Mouse (Mus musculus): ENCODE measurements around the gene Orc4. TPM values are rescaled to one million over a fixed set of nuclear protein-coding genes. Genes with fewer than 3 reads are reported as not detected.
A peak's percentile ranks its signal among the peaks of the same experiment; 100 is the strongest.

Orc4 gene
- polyA plus RNA-seq (2014; fragmentation: Nextera tagmentation; extraction: Ambion mirVana) = 141 and 146 TPM in 2 replicates

DNA sequence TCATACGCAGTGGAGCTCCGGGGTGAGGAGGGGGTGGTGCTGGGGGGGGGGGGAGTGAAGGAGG lies at the start of gene Orc4:
Gene Orc4 (minus strand): TSS at position 26 of the 64 bp plus-strand sequence.
- Histone ChIP-seq H3K36me3 (ENCODE audit: control insufficient read depth, insufficient read depth, low read length) (no peaks in the 10 kb centered on the region), H3K9ac (ENCODE audit: low read length) (peak within 1 kb of the TSS; percentile 96), H3K4me2 (ENCODE audit: low read depth, severe bottlenecking) (peak within 1 kb of the TSS; percentile 56), H3K9me3 (ENCODE audit: control insufficient read depth, low read length) (no peaks in the 10 kb centered on the region), H3K27me3 (ENCODE audit: control insufficient read depth, insufficient read depth, low read length) (no peaks in the 10 kb centered on the region), H3K27ac (replicated peaks; ENCODE audit: low read depth, low read length) (peak within 1 kb of the TSS; percentile 81), H3K4me1 (ENCODE audit: control insufficient read depth, insufficient read depth, low read length) (no peaks in the 10 kb centered on the region), H3K4me3 (ENCODE audit: low read depth, low read length) (peak within 1 kb of the TSS; percentile 81)
- DNase-seq (ENCODE audit: low spot score) = no peak
- WGBS = 0% methylated on average over 2 of the region's 2 CpGs
- ATAC-seq (ENCODE audit: insufficient number of reproducible peaks, low FRiP score, low TSS enrichment, low read depth) = no peak; the same call in 1 of the 2 replicates

DNA sequence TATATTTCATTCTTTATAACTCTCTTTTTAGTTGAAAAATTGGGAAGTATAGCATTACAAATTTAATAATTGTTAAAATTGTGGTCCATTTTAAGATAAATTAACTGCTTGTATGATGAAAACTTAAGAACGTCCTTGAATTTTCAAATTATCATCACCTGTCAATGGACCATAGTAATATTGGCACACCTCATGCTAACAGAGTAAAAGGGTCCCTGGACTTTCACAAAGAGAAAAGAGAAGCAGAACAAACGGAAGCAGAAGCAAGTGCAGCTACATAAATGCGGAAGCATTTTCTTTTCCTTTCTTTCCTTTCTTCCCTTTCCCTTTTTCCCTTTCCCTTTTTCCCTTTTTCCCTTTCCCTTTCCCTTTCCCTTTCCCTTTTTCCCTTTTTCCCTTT lies 40.2 kb upstream of the Orc4 start:
- H3K4me2 ChIP-seq (ENCODE audit: low read depth, severe bottlenecking) = no peak overlapping the region
- H3K27ac ChIP-seq (replicated peaks; ENCODE audit: low read depth, low read length) = no peak overlapping the region
- no peak overlapping the region for H3K9ac ChIP-seq (ENCODE audit: low read length)
- H3K27me3 ChIP-seq (ENCODE audit: control insufficient read depth, insufficient read depth, low read length) = no peaks in the 10 kb centered on the region
- ATAC-seq (ENCODE audit: insufficient number of reproducible peaks, low FRiP score, low TSS enrichment, low read depth) = no peak
- no peaks in the 10 kb centered on the region for H3K36me3 ChIP-seq (ENCODE audit: control insufficient read depth, insufficient read depth, low read length)
- no peaks in the 10 kb centered on the region for H3K4me1 ChIP-seq (ENCODE audit: control insufficient read depth, insufficient read depth, low read length)
- DNase-seq (ENCODE audit: low spot score) = no peak
- H3K4me3 ChIP-seq (ENCODE audit: low read depth, low read length) = no peak overlapping the region
- 85% methylated on average over 3 of the region's 3 CpGs for WGBS
- no peaks in the 10 kb centered on the region for H3K9me3 ChIP-seq (ENCODE audit: control insufficient read depth, low read length)

DNA sequence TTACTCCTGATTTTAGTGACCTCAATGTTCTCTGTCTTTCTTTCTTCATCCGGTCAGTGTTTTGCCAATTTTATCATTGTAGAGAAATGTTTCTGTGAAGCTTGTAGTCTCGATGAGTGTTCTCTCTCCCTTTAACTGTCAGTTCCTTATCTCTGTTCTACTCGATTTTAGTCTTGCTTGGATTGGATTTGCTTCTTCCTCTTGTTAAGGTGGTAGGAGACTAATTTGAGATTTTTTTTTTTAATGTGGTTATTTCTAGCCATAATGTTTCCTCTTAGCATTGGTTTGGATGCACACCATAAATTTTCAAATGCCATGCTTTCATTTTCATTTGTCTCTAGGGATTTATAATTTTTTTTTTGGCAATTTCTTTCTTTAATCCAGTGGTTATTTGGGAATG lies 28.8 kb upstream of the Orc4 start:
- no peak for DNase-seq (ENCODE audit: low spot score)
- H3K4me3 ChIP-seq (ENCODE audit: low read depth, low read length) = no peak overlapping the region

DNA sequence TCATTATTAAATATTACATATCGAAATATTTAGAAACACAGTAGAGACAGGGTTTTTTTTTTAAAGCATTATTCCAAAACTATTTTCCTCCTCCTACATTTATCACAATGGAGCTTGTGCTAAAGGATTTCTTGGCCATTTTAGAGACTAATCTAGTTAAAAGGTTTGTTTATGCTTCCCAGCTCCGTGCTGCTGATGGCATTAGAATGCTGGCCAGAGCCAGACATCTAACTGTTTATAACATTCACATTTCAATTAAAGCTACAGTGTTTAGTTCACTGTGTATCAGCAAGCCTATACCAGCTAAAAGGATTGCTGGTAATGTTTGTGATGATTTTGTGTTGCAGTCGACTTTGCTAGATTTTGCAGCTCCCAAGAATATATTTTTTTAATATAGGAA lies 6.5 kb upstream of the Orc4 start:
- no peaks in the 10 kb centered on the region for H3K9me3 ChIP-seq (ENCODE audit: control insufficient read depth, low read length)
- no peak overlapping the region for H3K4me2 ChIP-seq (ENCODE audit: low read depth, severe bottlenecking)
- no peak overlapping the region for H3K27ac ChIP-seq (replicated peaks; ENCODE audit: low read depth, low read length)
- no peaks in the 10 kb centered on the region for H3K36me3 ChIP-seq (ENCODE audit: control insufficient read depth, insufficient read depth, low read length)
- no peak for ATAC-seq (ENCODE audit: insufficient number of reproducible peaks, low FRiP score, low TSS enrichment, low read depth)
- 65% methylated on average over 3 of the region's 3 CpGs for WGBS
- no peak overlapping the region for H3K9ac ChIP-seq (ENCODE audit: low read length)
- H3K4me3 ChIP-seq (ENCODE audit: low read depth, low read length) = no peak overlapping the region
- no peaks in the 10 kb centered on the region for H3K4me1 ChIP-seq (ENCODE audit: control insufficient read depth, insufficient read depth, low read length)
- no peaks in the 10 kb centered on the region for H3K27me3 ChIP-seq (ENCODE audit: control insufficient read depth, insufficient read depth, low read length)
- DNase-seq (ENCODE audit: low spot score) = no peak

More for the DNA sequence above, 28.8 kb upstream of the Orc4 start:
- Histone ChIP-seq H3K4me1 (ENCODE audit: control insufficient read depth, insufficient read depth, low read length) (no peaks in the 10 kb centered on the region), H3K27ac (replicated peaks; ENCODE audit: low read depth, low read length) (no peak overlapping the region), H3K9me3 (ENCODE audit: control insufficient read depth, low read length) (no peaks in the 10 kb centered on the region), H3K36me3 (ENCODE audit: control insufficient read depth, insufficient read depth, low read length) (no peaks in the 10 kb centered on the region), H3K27me3 (ENCODE audit: control insufficient read depth, insufficient read depth, low read length) (no peaks in the 10 kb centered on the region), H3K4me2 (ENCODE audit: low read depth, severe bottlenecking) (no peak overlapping the region), H3K9ac (ENCODE audit: low read length) (no peak overlapping the region)
- no peak for ATAC-seq (ENCODE audit: insufficient number of reproducible peaks, low FRiP score, low TSS enrichment, low read depth)
- 85% methylated on average over 3 of the region's 3 CpGs for WGBS

DNA sequence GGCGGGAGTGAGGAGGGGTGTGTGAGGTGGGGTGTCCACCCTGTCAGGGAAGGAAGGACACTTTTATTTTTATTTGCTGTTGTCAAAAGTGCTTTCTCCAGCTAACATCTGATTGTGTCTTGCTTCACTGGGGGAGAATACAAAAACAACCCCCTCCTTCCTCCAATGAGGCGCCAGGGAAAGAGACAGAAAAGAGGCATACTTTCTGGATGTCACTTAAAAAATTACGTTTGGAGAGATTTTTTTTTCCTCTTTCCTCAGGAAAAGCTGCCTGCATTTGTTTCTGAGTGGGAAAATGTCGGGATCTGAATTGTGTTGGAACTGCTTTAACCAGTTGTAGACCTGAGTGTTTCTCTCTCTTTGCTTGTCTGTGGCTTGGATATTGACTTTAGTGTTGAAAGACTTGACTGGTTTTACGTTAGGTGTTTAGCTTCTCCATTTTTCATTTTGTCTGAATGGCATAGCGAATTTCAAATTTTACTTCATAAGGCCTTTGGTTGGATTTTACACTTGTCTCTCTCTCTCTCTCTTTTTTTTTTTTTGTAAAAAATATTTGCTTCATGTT lies 321 bp upstream of the Orc4 start:
- no peaks in the 10 kb centered on the region for H3K27me3 ChIP-seq (ENCODE audit: control insufficient read depth, insufficient read depth, low read length)
- DNase-seq (ENCODE audit: low spot score) = no peak
- ATAC-seq (ENCODE audit: insufficient number of reproducible peaks, low FRiP score, low TSS enrichment, low read depth) = no peak
- H3K4me1 ChIP-seq (ENCODE audit: control insufficient read depth, insufficient read depth, low read length) = no peaks in the 10 kb centered on the region
- peak overlapping the region; percentile 82 for H3K9ac ChIP-seq (ENCODE audit: low read length)
- no peaks in the 10 kb centered on the region for H3K36me3 ChIP-seq (ENCODE audit: control insufficient read depth, insufficient read depth, low read length)
- H3K4me3 ChIP-seq (ENCODE audit: low read depth, low read length) = peak overlapping the region; percentile 81
- no peaks in the 10 kb centered on the region for H3K9me3 ChIP-seq (ENCODE audit: control insufficient read depth, low read length)
- WGBS = 8% methylated on average over 6 of the region's 6 CpGs
- H3K27ac ChIP-seq (replicated peaks; ENCODE audit: low read depth, low read length) = peak overlapping the region; percentile 81
- peak overlapping the region; percentile 56 for H3K4me2 ChIP-seq (ENCODE audit: low read depth, severe bottlenecking)

DNA sequence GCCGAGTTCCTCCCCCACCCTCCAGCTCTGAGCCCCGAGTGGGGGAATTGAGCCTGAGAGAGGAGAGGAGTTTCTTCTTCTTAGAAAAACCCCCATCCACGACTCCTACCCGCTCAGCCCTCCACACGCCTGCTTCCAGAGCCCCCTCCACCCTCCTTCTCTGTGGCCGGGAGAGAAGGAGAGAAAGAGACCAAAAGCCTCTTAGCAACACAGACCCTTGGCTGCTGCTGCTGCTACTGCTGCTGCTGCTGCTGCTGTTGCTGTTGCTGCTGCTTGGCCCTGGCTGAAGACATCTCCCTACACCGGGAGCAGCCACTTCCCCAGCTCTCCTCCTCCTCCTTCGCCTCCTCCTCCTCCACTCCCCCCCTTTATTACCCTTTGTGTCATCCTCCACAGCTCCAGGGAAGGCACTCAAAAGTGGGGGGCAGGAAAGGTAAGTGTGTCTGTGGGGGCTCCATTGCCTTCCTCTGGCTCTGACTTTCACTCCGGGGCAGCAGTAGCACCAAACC lies 280 bp downstream of the Orc4 start:
- WGBS = 0% methylated on average over 8 of the region's 9 CpGs
- no peaks in the 10 kb centered on the region for H3K36me3 ChIP-seq (ENCODE audit: control insufficient read depth, insufficient read depth, low read length)
- peak; percentile 67 for ATAC-seq (ENCODE audit: insufficient number of reproducible peaks, low FRiP score, low TSS enrichment, low read depth)
- peak overlapping the region; percentile 82 for H3K9ac ChIP-seq (ENCODE audit: low read length)
- no peaks in the 10 kb centered on the region for H3K9me3 ChIP-seq (ENCODE audit: control insufficient read depth, low read length)
- H3K27me3 ChIP-seq (ENCODE audit: control insufficient read depth, insufficient read depth, low read length) = no peaks in the 10 kb centered on the region
- peak overlapping the region; percentile 81 for H3K27ac ChIP-seq (replicated peaks; ENCODE audit: low read depth, low read length)
- peak overlapping the region; percentile 81 for H3K4me3 ChIP-seq (ENCODE audit: low read depth, low read length)
- peak overlapping the region; percentile 56 for H3K4me2 ChIP-seq (ENCODE audit: low read depth, severe bottlenecking)
- no peak for DNase-seq (ENCODE audit: low spot score)
- no peaks in the 10 kb centered on the region for H3K4me1 ChIP-seq (ENCODE audit: control insufficient read depth, insufficient read depth, low read length)

DNA sequence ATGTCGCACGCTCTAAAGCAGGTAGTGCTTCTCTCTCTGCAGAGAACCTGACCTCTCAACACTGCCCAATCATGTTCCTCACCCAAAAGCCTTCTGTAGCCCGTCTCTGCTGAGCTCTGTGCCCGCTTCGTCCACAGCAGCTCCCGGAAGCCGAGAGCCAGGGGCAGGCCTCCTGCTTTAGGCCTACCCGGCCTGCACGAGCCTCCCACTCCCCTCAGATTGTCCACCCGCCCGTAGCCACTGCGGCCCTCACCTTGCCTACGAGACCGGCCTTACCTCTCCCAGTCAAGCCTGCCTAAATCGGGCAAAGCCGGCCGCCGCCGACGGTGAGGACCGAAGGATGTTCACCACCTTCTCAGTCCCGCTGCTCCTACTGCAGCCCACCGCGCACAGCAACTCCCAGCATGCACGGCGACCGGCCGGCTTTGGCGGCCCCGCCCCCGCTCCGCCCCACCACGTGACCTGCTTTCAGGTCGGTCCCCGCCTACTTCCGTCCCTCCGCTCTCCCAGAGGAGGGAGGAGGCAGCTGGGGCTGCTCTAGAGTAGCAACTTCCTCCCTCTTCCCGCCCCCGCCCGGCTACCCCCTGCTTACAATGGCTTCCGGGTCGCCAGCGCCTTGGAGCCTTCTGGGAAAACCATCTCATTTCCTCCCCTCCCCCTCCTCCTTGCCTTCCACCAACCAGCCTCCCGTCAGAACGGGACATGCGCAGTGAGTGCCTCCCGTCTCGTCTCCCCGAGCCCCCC lies 1.1 kb downstream of the Orc4 start, which contains the start of gene Mbd5:
Gene Mbd5 (plus strand): TSS at position 668 of the 744 bp plus-strand sequence.
- Histone ChIP-seq H3K9me3 (ENCODE audit: control insufficient read depth, low read length) (no peaks in the 10 kb centered on the region), H3K4me2 (ENCODE audit: low read depth, severe bottlenecking) (peak within 1 kb of the TSS; percentile 56), H3K9ac (ENCODE audit: low read length) (peak within 1 kb of the TSS; percentile 96), H3K27me3 (ENCODE audit: control insufficient read depth, insufficient read depth, low read length) (no peaks in the 10 kb centered on the region), H3K36me3 (ENCODE audit: control insufficient read depth, insufficient read depth, low read length) (no peaks in the 10 kb centered on the region), H3K4me3 (ENCODE audit: low read depth, low read length) (peak within 1 kb of the TSS; percentile 81), H3K27ac (replicated peaks; ENCODE audit: low read depth, low read length) (peak within 1 kb of the TSS; percentile 81), H3K4me1 (ENCODE audit: control insufficient read depth, insufficient read depth, low read length) (no peaks in the 10 kb centered on the region)
- DNase-seq (ENCODE audit: low spot score) (peak; percentile 99), ATAC-seq (ENCODE audit: insufficient number of reproducible peaks, low FRiP score, low TSS enrichment, low read depth) (peak; percentile 100)
- 0% methylated on average over 42 of the region's 49 CpGs for WGBS

DNA sequence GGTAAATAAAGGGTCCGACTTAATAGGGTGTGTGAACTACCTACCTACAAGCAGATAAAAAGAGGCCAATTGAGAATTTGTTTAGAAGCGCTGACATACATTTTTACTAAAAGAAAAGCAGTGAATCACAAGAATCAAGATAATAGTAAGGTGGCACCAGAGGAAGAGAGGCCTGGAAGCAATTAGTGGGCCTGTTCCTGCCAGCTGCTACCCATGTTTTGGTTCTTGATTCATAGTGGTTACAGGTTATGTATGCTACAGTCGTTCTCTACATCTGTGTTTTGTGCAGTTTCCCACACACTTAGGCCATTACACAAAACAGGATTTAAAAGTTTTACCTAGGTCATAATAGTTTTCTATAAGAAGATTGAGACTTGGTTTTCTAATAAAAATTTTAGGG lies 2.3 kb downstream of the Orc4 start:
- Histone ChIP-seq H3K4me2 (ENCODE audit: low read depth, severe bottlenecking) (peak overlapping the region; percentile 54), H3K36me3 (ENCODE audit: control insufficient read depth, insufficient read depth, low read length) (no peaks in the 10 kb centered on the region), H3K27ac (replicated peaks; ENCODE audit: low read depth, low read length) (no peak overlapping the region), H3K27me3 (ENCODE audit: control insufficient read depth, insufficient read depth, low read length) (no peaks in the 10 kb centered on the region), H3K4me1 (ENCODE audit: control insufficient read depth, insufficient read depth, low read length) (no peaks in the 10 kb centered on the region), H3K9ac (ENCODE audit: low read length) (no peak overlapping the region), H3K4me3 (ENCODE audit: low read depth, low read length) (peak overlapping the region; percentile 81; the same call in 1 of the 2 replicates), H3K9me3 (ENCODE audit: control insufficient read depth, low read length) (no peaks in the 10 kb centered on the region)
- DNase-seq (ENCODE audit: low spot score) (no peak), ATAC-seq (ENCODE audit: insufficient number of reproducible peaks, low FRiP score, low TSS enrichment, low read depth) (no peak)
- WGBS = 54% methylated on average over 3 of the region's 3 CpGs

Measured in limb, embryonic 11.5 days (tissue).